Mouse (Mus musculus) liver, embryonic 14.5 days (tissue): ENCODE measurements at regions not wholly inside any gene's neighbourhood (a gene's known extent, or its start where the extent isn't known, plus 50 kb on each side); places are given as distances from the start of the nearest gene placed in this dataset.

ENCODE experiments used
- ATAC-seq: fragments of 200-750 bp; cut with Nextera tagmentation; 2 replicates; pipeline ENCODE4 v1.8.0; 2017; ENCODE audit warnings: moderate number of reproducible peaks, mild to moderate bottlenecking, moderate library complexity; ENCODE audit not compliant: insufficient read depth
- DNase-seq, 3 experiments: peaks; one replicate each; pipeline ENCODE4 v3.0.0-alpha.2; 2012 to 2013; ENCODE audit warnings: low read depth in 3 of 3, low spot score in 3 of 3
- H3K27ac ChIP-seq: fragments of 300-500 bp; sonication (generic); 2 replicates; pipeline ENCODE4 v1.5.1; 2014; ENCODE audit warnings: moderate library complexity, mild to moderate bottlenecking, control low read depth, inconsistent platforms
- H3K27me3 ChIP-seq: fragments of 300-500 bp; sonication (generic); 2 replicates; pipeline ENCODE4 v1.6.1; 2014; ENCODE audit warnings: mild to moderate bottlenecking, low read length, moderate library complexity; ENCODE audit not compliant: control insufficient read depth, insufficient read depth
- H3K36me3 ChIP-seq: fragments of 300-500 bp; sonication (generic); replicated peaks from 2 replicates; pipeline ENCODE4 v1.6.1; 2014; ENCODE audit warnings: low read depth; ENCODE audit not compliant: control insufficient read depth, insufficient read depth
- H3K4me1 ChIP-seq, 2 experiments: fragments of 200-500 bp in 1 of 2; fragments of 300-500 bp in 1 of 2; sonication (generic) in 1 of 2; replicated peaks; 2 replicates each; pipeline ENCODE4 v1.6.1; 2012 to 2014; ENCODE audit warnings: antibody characterized with exemption in 1 of 2, inconsistent platforms in 1 of 2, low read length in 1 of 2; ENCODE audit not compliant: control insufficient read depth in 2 of 2, insufficient read depth in 2 of 2
- H3K4me2 ChIP-seq: fragments of 300-500 bp; sonication (generic); 2 replicates; pipeline ENCODE4 v1.6.1; 2014; ENCODE audit warnings: low read depth, mild to moderate bottlenecking, control low read depth, moderate library complexity
- H3K4me3 ChIP-seq, 2 experiments: fragments of 200-500 bp in 1 of 2; fragments of 300-500 bp in 1 of 2; sonication (generic) in 1 of 2; 2 replicates each; pipeline ENCODE4 v1.5.1; 2012 to 2014; ENCODE audit warnings: low read depth in 2 of 2, low read length in 2 of 2, mild to moderate bottlenecking in 2 of 2, control low read depth in 1 of 2, inconsistent platforms in 1 of 2, moderate library complexity in 1 of 2; ENCODE audit not compliant: insufficient read depth in 1 of 2
- H3K9ac ChIP-seq: fragments of 300-500 bp; sonication (generic); replicated peaks from 2 replicates; pipeline ENCODE4 v1.6.1; 2014; ENCODE audit warnings: mild to moderate bottlenecking, control low read depth, moderate library complexity
- H3K9me3 ChIP-seq: fragments of 300-500 bp; sonication (generic); 2 replicates; pipeline ENCODE4 v1.6.1; 2016; ENCODE audit warnings: low read length, mixed read lengths; ENCODE audit not compliant: control insufficient read depth
- CTCF ChIP-seq: IDR thresholded peaks from 2 replicates; pipeline ENCODE4 v1.5.1; 2016; ENCODE audit warnings: antibody characterized with exemption, low read depth, control low read depth
- EP300 ChIP-seq: IDR thresholded peaks from 2 replicates; pipeline ENCODE4 v1.6.1; 2016; ENCODE audit warnings: antibody characterized with exemption, low read depth
- WGBS: fragments of 180-500 bp; shearing (Covaris S2); extraction: QIAGEN DNeasy Blood & Tissue Kit; methylation state at CpG from one replicate; pipeline ENCODE4 v1.1.7; 2014; ENCODE audit not compliant: insufficient replicate concordance; 5-methylcytosine and 5-hydroxymethylcytosine counted together

DNA sequence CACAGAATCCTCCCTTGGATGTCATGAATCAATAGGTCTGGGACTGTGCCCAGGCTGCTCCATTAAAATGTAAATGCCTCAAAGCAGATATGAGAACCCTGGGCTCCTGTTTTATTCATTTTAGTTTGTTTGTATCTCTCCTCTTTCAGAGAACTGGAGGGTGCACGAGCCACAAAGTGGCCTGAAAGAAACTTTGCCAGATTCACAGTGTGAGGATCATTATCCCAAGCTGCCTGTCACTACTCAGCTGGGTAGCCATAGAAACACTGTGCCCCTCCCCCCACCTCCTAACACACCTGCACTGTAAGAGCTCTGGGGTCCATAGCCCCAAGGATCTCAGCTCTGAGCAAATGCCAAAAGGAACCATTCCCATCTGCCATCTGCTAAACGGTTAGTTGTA is 423.9 kb upstream of the 5930422O12Rik start:
- no peak overlapping the region for H3K9ac ChIP-seq
- H3K36me3 ChIP-seq, result no peaks in the 10 kb centered on the region
- H3K9me3 ChIP-seq, result no peaks in the 10 kb centered on the region
- no peaks in the 10 kb centered on the region for H3K27me3 ChIP-seq
- no peaks in the 10 kb centered on the region for H3K4me1 ChIP-seq
- H3K4me2 ChIP-seq, result no peak overlapping the region
- no peak overlapping the region for H3K27ac ChIP-seq
- ATAC-seq, result no peak
- TF ChIP-seq EP300 (no peak), CTCF (no peak)
- no peak overlapping the region for H3K4me3 ChIP-seq
- WGBS, result 39% methylated on average over 2 of the region's 2 CpGs
- DNase-seq, result no peak

DNA sequence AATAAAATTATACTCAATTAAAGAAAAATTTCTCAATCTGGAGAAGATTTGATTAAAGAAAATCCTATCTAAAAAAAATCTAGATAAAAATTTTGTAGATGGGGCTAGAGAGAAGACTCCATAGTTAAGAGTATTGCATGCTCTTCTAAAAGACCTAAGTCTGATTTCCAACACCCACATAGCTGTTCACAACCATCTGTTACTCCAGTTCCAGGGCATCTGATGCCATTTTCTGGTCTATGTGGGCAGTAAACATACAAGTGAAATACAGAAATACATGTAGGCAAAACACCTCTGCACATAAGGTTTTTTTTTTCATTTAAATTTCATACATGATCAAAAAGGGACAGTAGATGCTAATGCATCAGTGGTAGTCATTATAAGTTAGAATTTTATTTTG is 418.4 kb upstream of the 5930422O12Rik start:
- ATAC-seq, result no peak
- Histone ChIP-seq H3K4me2 (no peak overlapping the region), H3K27me3 (no peaks in the 10 kb centered on the region), H3K4me1 (no peaks in the 10 kb centered on the region), H3K9me3 (no peaks in the 10 kb centered on the region), H3K36me3 (no peaks in the 10 kb centered on the region), H3K4me3 (no peak overlapping the region), H3K9ac (no peak overlapping the region), H3K27ac (no peak overlapping the region)
- DNase-seq, result no peak
- TF ChIP-seq EP300 (no peak), CTCF (no peak)

DNA sequence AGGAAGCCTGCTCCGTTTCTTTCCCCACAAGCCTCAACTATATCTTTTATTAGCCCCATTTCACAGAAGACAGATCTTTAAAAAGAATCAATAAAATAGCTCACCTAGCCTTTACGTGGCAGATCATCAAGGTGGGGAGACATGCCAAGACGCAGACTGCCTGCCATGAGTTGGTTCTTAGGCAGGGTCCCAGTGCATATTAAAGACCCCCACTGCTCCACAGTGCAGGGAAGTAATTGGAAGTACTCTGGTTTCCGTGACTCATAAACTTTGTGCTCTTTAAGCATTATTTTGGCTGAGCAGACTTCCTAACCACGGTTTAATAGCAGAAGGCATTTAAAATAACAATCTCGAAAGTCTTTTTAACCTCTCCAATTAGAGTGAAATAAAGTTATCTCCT is 415.7 kb upstream of the 5930422O12Rik start:
- Histone ChIP-seq H3K4me2 (no peak overlapping the region), H3K27me3 (no peaks in the 10 kb centered on the region), H3K27ac (no peak overlapping the region), H3K4me1 (no peaks in the 10 kb centered on the region), H3K9me3 (no peaks in the 10 kb centered on the region), H3K36me3 (no peaks in the 10 kb centered on the region), H3K9ac (no peak overlapping the region), H3K4me3 (no peak overlapping the region)
- ATAC-seq, result no peak
- no peak for DNase-seq
- WGBS, result 56% methylated on average over 6 of the region's 6 CpGs
- no peak for TF ChIP-seq CTCF
- TF ChIP-seq EP300, result no peak

DNA sequence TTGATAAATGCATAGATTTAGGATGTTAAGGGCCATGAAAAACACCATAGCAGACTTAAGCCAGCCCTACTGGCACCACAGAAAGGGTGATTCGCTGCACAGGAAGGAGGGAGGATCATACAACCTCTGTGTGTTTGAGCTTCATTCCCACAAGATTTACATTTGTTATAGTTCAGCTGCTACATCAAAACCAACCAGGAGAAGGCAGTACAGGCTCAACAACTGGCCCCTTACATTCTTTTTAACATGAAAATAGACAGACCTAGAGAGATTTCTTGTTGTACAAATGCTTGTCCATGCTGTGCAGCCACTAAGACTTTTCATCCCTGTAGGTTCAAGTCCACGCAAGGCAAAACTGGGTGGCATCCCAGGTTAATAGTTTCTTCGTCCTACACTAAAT is 412.6 kb upstream of the 5930422O12Rik start:
- H3K4me3 ChIP-seq, result no peak overlapping the region
- no peak for TF ChIP-seq EP300
- no peak for TF ChIP-seq CTCF
- DNase-seq, result no peak

DNA sequence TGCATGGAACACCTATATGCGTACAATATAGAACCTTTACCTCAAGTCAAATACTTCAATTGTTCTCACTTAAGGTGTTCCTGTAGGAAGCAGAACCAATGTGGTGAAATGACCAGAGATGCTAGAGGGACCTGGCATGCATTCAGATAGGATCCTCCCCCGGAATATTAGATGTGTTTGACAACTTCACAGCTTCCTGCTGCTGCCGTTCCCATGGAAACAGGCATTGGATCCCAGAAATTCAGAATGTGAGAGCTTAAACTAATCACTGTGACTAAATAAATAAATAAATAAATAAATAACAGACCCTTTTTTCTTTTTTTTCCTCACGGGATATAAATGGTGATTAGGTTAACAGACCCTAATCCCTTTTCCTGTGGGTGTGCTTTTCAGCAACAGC is 401.5 kb upstream of the 5930422O12Rik start:
- ATAC-seq (no peak), DNase-seq (no peak)
- Histone ChIP-seq H3K4me2 (no peak overlapping the region), H3K4me1 (no peaks in the 10 kb centered on the region), H3K9ac (no peak overlapping the region), H3K4me3 (no peak overlapping the region), H3K27ac (no peak overlapping the region), H3K27me3 (no peaks in the 10 kb centered on the region), H3K9me3 (no peaks in the 10 kb centered on the region), H3K36me3 (no peaks in the 10 kb centered on the region)
- 54% methylated on average over 4 of the region's 4 CpGs for WGBS
- TF ChIP-seq CTCF (no peak), EP300 (no peak)

More for the DNA sequence above, 412.6 kb upstream of the 5930422O12Rik start:
- H3K9ac ChIP-seq, result no peak overlapping the region
- H3K36me3 ChIP-seq, result no peaks in the 10 kb centered on the region
- ATAC-seq, result no peak
- H3K27ac ChIP-seq, result no peak overlapping the region
- WGBS, result 52% methylated on average over 3 of the region's 3 CpGs
- no peaks in the 10 kb centered on the region for H3K27me3 ChIP-seq
- H3K4me2 ChIP-seq, result no peak overlapping the region
- no peaks in the 10 kb centered on the region for H3K4me1 ChIP-seq
- no peaks in the 10 kb centered on the region for H3K9me3 ChIP-seq

DNA sequence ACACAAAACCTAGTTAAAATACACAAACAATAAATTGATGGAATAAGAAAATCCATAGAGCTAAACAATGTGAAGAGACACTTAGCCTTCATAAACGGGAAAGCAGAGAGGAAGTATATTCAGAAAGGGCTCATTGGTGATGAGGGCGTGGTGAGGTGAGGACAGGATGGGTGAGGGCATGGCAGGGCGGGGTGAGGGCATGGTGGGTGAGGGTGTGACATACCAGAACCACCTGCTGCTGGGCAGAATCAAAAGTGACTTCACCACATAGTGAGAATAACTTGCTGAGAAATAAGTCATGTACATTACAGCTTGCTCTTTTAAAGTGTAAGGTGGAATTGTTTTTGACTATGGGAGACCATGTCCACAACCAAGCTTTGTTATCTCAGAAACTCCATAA is 399.1 kb upstream of the 5930422O12Rik start:
- no peak for ATAC-seq
- no peaks in the 10 kb centered on the region for H3K36me3 ChIP-seq
- no peak overlapping the region for H3K27ac ChIP-seq
- no peaks in the 10 kb centered on the region for H3K4me1 ChIP-seq
- H3K27me3 ChIP-seq, result no peaks in the 10 kb centered on the region
- WGBS, result 34% methylated on average over 3 of the region's 3 CpGs
- H3K4me2 ChIP-seq, result no peak overlapping the region
- no peak for DNase-seq
- no peak overlapping the region for H3K9ac ChIP-seq
- H3K9me3 ChIP-seq, result no peaks in the 10 kb centered on the region
- TF ChIP-seq EP300 (no peak), CTCF (no peak)
- no peak overlapping the region for H3K4me3 ChIP-seq
